Mouse (Mus musculus) lung, adult 2 months (tissue): ENCODE data around the gene Golga2. TPM values are rescaled to one million over a fixed set of nuclear protein-coding genes. Genes with fewer than 3 reads are reported as not detected.
"Not testable (repeated sequence)": the region's sequence is repeated elsewhere in the genome, so short reads cannot be mapped to it uniquely, and the experiment has no call there.

ENCODE experiments used
- DNase-seq: peaks from one replicate; pipeline ENCODE4 v3.0.0; 2022
- H3K4me1 ChIP-seq: fragments of 200-500 bp; 2 replicates; pipeline ENCODE4 v1.6.1; 2011; ENCODE audit warnings: low read length; ENCODE audit not compliant: control insufficient read depth, insufficient read depth
- H3K4me3 ChIP-seq: fragments of 200-500 bp; replicated peaks from 2 replicates; pipeline ENCODE3; 2011; ENCODE audit warnings: low read depth, mild to moderate bottlenecking, control low read depth, low read length; ENCODE audit errors: extremely low read depth
- CTCF ChIP-seq: fragments of 200-500 bp; IDR thresholded peaks from 2 replicates; pipeline ENCODE4 v1.5.1; 2011; ENCODE audit warnings: mild to moderate bottlenecking, low read length, control low read depth; ENCODE audit not compliant: insufficient read depth
- POLR2A ChIP-seq: fragments of 200-500 bp; IDR thresholded peaks from 2 replicates; pipeline ENCODE4 v1.6.1; 2011; ENCODE audit warnings: low read depth, mild to moderate bottlenecking, control low read depth, low read length, borderline replicate concordance; ENCODE audit errors: extremely low read depth
- WGBS: fragments of 180-500 bp; shearing (Covaris S2); methylation state at CpG from one replicate; pipeline ENCODE4 v1.1.7; 2018; 5-methylcytosine and 5-hydroxymethylcytosine counted together
- polyA plus RNA-seq: library from polyadenylated mRNA; depleted of rRNA; stranded (reverse); fragments of >200 nt; gene quantifications from 2 replicates; pipeline ENCODE4 v1.2.3, GENCODE M21; 2012

Gene Golga2
- polyA plus RNA-seq, 1 experiment: 45.0 TPM

DNA sequence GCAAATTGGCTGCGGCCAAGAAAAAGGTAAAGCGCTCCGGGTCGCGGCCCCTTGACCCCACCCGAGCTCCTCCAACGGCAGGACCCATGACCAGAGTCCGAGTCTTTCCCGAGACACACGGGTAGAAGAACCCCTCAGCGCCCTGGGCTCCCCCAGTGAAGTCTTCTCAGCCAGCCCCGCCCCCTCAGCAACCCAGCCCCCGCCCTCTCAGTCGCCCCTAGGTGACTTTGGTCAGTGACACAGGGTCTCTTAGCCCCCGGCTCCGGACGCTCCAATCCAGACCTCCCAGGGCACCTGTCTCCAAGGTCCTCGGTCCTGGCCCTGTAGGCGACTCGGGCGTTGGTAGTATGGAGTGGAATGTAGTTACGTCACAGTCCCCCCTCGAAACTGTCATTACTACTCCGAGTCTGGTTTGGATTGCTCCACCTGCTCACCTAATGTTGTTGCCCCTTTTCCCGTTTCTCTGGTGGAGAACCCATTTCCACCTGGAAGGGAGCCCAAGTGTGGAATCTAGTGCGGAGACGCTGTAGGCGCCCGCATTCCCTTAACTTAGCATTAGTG, 1.3 kb downstream of the Golga2 start:
- no peak for TF ChIP-seq CTCF
- no peak for TF ChIP-seq POLR2A
- H3K4me1 ChIP-seq: peaks cover 12% of the 10 kb centered on the region
- DNase-seq: no peak
- H3K4me3 ChIP-seq: peak overlapping the region; percentile 86
- WGBS: under 1% methylated on average over 29 of the region's 29 CpGs

DNA sequence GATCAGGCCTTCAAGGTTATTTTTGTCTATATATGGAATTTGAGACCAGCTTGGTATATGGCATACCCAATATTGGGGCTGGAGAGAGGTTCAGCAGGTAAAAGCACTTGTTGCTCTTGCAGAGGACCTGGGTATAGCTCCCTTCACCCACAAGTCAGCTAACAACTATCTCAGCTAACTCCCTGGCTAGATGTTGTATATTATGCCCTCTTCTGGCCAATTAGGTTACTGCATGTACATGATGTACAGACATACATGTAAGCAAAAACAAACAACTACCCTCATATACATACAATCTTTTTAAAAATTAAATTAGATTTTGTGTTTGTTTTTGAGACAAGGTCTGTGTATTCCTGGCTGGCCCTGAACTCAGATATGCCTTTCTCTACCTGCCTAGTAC, 2.4 kb downstream of the Golga2 start:
- DNase-seq: no peak
- peaks cover 16% of the 10 kb centered on the region for H3K4me1 ChIP-seq
- peak overlapping the region; percentile 6 for H3K4me3 ChIP-seq
- no peak for TF ChIP-seq POLR2A
- no peak for TF ChIP-seq CTCF

DNA sequence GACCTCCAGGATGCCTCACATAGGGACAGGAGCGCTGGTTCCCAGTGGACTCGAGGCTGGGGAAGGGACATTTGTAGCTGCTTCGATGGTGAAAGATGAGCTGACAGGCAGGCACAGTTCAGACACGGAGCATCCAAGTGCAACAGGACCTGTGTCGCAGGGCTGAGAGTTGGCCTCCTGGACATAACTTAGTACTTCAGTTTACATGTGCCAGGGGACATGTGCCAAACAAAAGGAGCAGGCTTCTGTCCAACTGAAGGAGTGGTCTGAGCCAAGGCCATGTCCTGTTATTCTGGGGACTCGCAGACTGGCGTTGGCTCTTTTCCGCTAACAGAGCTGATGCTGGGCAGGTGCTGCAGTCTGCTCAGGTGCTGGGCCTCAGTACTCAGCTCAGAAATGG, 7.2 kb downstream of the Golga2 start:
- WGBS: 44% methylated on average over 8 of the region's 8 CpGs
- TF ChIP-seq POLR2A: no peak
- TF ChIP-seq CTCF: no peak
- DNase-seq: no peak
- Histone ChIP-seq H3K4me1 (peaks cover 6% of the 10 kb centered on the region), H3K4me3 (no peak overlapping the region)

DNA sequence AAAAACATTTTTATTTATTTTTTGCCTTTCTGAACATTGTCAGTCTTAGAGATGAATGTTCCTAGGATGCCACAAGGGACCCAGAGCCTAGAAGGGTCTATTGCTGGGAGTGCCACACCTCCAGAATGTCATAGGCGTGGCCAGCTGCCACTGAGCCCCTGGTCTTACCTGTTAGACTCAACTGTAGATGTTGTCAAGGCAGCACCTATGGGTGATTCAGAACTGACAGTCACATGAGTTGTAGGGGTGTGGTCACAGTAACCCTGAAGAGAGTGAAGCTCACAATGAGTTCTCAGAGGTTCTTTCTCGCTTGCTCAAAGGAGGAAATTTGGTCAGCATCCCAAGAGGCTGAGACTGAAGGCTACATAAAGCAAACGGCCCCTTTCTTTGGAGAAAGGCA, 8.1 kb downstream of the Golga2 start:
- WGBS: 68% methylated on average over 3 of the region's 3 CpGs
- no peak overlapping the region for H3K4me3 ChIP-seq
- H3K4me1 ChIP-seq: peaks cover 3% of the 10 kb centered on the region
- DNase-seq: no peak
- no peak for TF ChIP-seq POLR2A
- no peak for TF ChIP-seq CTCF

DNA sequence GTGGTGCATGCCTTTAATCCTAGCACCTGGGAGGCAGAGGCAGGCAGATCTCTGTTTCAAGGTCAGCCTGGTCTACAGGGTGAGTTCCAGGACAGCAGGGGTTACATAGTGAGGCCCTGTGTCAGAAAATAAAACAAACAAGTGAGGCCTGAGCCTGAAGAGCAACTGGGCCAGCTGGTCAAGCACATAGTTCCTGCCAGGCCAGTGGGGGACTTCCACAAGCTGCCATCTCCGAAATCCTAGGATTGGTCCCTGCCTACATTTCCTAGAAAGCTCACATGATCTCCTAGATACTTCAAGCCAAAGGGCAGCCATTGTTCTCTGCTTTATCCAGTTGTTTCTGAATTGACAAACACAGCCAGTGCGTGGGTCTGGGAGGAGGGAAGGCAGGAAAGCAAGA, 8.7 kb downstream of the Golga2 start:
- H3K4me3 ChIP-seq, DNase-seq, H3K4me1 ChIP-seq: not testable (repeated sequence)
- WGBS: 51% methylated on average over 2 of the region's 2 CpGs

DNA sequence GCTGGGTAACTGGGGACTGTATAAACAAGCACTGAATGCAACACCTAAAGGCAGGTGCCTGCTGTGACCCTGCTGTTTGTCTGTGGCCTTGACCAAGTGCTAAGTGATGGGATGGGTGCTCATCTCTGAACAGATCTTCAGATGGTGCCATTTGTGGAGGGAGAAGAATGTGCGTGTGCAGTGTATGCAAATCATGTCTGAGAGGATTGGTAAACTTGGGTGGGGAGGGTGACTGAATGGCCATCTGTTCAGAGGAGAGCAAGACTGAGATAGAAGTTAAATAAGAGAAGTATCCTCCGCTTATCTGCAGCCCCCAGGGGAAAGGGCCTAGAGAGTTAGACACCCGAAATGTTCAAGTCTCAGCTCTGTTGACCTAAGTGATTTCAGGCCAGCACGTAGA, 12.3 kb downstream of the Golga2 start:
- H3K4me1 ChIP-seq: no peaks in the 10 kb centered on the region; the same call in none of the 2 replicates
- TF ChIP-seq CTCF: no peak
- no peak for TF ChIP-seq POLR2A
- WGBS: 82% methylated on average over 4 of the region's 4 CpGs
- no peak overlapping the region for H3K4me3 ChIP-seq
- DNase-seq: no peak

GRCm38 (mm10) chr2:32302952-32303351, 15.8 kb downstream of the Golga2 start:
- H3K4me3 ChIP-seq: no peak overlapping the region
- WGBS: 84% methylated on average over 10 of the region's 10 CpGs
- DNase-seq: no peak

DNA sequence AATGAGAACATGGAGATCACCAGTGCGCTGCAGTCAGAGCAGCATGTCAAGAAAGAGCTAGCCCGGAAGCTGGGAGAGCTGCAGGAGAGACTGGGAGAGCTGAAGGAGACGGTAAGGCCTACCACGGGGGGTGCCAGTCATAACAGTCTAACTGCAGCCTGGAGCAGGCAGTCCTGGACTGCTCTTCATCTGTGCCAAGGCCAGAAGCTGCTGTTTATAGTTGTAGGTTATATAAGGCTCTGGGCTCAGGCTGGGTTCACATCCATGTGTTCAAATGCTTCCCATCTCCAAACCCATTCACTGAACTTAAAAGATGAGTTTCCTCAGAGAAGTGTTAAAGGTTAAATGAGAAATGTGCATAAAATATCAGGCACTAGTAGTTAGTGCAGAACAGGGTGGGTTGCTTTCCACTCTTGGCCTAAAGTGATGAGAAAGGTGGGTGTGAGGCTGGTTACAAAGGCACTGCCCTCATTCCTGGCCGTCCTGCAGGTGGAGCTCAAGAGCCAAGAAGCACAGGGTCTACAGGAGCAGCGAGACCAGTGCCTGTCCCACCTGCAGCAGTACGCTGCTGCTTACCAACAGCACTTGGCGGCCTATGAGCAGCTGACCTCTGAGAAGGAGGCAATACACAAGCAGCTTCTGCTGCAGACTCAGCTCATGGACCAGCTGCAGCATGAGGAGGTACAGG, 17.1 kb downstream of the Golga2 start:
- no peak overlapping the region for H3K4me3 ChIP-seq
- TF ChIP-seq CTCF (peak; percentile 78), POLR2A (no peak)
- WGBS: 64% methylated on average over 8 of the region's 8 CpGs
- no peaks in the 10 kb centered on the region for H3K4me1 ChIP-seq
- DNase-seq: no peak

More at GRCm38 (mm10) chr2:32302952-32303351, 15.8 kb downstream of the Golga2 start:
- no peaks in the 10 kb centered on the region for H3K4me1 ChIP-seq
- TF ChIP-seq POLR2A (no peak), CTCF (0 out of 2 replicates have a peak, but pooled peaks have one; percentile 20)

DNA sequence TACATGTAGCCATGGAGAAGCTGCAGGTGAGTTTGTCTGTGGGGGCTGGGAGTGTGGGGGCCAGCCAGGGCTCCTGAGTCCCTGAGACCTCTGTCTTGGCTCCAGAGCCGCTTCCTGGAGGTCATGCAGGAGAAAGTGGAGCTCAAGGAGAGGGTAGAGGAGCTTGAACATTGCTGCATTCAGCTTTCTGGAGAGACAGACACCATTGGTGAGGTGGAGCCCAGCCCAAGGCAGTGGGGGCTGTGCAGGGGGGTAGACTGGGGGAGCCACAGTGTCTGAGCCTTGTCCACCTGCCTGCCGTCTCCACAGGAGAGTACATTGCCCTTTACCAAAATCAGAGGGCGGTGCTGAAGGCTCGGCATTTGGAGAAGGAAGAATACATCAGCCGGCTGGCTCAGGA, 18.5 kb downstream of the Golga2 start:
- TF ChIP-seq CTCF: no peak
- no peak for TF ChIP-seq POLR2A
- no peak for DNase-seq
- no peaks in the 10 kb centered on the region for H3K4me1 ChIP-seq
- WGBS: 90% methylated on average over 5 of the region's 5 CpGs
- H3K4me3 ChIP-seq: no peak overlapping the region

- WGBS: 92% methylated on average over 9 of the region's 9 CpGs
- Histone ChIP-seq H3K4me3 (no peak overlapping the region), H3K4me1 (no peaks in the 10 kb centered on the region)
- TF ChIP-seq POLR2A: no peak
- no peak for TF ChIP-seq CTCF
- DNase-seq: no peak
Observed at GRCm38 (mm10) chr2:32306176-32306575, 19.0 kb downstream of the Golga2 start.
